Mouse (Mus musculus) thymus, adult 18-20 months (tissue): ENCODE data around the gene Adam10.

Experiments used
- DNase-seq, 2 experiments: peaks; one replicate each; pipeline ENCODE4 v3.0.0; 2022; ENCODE audit warnings: mixed read lengths in 2 of 2

Gene Adam10

DNA sequence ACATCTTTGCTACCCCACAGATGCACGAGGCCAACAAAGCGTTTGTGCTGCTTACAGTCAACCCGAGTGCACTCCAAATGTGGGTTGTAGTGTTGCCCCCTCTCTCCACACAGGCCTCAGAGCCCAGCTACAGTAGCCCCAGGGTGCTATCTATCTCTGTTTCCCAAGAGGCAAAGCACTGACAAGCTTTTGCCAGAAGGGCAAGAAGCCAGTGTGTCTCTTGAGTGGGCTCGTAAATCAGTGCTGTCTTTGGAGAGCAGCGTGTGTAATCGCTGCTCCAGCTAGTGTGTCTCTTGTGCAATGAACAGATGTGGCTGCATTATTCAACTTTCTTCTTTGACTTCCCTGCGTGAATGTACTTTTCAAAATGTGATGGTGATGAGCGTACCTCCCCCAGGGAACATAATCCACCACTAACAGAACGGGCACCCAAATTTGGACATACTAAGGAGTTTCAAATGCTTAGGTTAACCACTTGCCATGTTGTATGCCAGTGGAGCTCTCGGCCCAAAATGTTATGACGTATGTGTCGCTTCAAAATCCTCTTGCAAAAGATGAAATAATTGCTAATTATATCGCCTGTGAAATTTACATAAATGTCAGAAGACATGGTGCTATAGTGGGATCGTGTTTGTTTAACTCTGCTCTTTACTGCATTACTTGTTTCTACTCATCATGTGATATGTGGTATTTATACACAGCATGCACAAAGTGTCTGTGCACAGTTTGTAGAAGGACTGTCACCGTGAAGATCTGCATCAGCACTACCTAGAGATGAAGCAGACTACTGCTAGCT lies 116.0 kb downstream of the Adam10 start:
- DNase-seq = no peak

DNA sequence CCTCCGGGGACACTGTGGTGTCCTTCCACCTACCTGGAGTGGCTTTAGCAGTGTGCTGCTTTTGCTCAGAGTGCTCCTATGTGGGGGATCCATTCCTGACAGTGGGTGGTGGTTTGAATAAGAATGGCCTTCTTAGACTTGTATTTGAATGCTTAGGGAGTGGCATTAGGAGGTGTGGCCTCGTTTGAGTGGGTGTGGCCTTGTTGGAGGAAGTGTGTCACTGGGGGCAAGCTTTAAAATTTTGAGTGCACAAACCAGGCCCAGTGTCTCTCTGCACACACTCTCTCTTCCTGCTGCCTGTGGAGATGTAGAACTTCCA lies 116.6 kb downstream of the Adam10 start:
- no peak for DNase-seq

DNA sequence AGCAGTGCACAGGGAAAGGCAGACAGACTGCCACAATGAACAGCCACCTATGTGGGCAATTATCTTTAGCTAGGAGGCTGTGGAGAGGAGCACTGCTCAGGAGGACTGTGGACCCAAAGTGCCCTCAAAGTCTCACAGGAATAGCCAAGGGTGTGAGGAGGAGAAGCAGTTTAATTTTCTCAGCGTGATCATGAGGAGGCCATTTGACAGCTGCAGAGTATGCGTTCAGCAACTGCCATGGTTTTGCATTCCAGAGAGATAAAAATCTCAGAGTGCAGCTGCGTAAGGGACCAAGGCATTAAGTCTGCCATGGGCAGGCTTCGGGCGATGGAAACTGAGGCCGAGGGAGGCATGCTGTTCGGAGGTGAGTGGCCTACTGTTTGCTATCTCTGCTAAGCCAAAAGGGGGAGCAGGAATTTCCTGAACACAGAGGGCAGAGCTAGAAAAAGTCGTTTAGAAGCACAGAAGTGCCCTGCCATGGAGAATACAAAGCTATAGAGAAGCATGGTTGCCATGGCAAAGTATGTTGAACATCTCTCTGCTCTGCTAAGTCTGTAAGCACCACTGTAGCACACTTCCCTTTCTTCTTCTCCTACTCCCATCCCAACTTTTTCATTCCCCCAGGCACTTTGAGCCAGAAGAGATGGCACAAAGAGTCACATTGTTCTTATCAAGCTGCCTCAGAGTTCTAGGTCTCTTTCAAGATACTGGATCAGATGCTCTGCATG lies 122.0 kb downstream of the Adam10 start:
- no peak for DNase-seq

DNA sequence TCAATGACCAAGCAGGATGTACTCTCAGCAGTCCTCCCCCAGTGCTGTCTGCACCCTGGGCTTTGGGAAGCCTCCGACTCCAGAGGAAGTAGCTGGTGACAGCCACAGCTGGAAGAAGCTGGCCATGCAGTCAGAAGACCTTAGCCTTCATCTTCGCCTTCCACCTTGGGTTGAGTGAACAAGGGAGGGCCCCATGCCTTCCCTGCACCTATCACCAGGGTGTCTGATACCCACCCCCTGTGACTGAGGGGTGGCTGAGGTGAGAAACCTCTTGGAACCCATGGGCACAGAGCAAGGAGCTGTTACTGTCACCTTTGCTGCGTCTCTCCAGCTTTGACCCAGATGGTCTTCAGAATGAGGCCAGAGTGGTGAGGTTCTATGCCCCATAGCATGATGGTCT lies 123.0 kb downstream of the Adam10 start:
- DNase-seq = no peak

DNA sequence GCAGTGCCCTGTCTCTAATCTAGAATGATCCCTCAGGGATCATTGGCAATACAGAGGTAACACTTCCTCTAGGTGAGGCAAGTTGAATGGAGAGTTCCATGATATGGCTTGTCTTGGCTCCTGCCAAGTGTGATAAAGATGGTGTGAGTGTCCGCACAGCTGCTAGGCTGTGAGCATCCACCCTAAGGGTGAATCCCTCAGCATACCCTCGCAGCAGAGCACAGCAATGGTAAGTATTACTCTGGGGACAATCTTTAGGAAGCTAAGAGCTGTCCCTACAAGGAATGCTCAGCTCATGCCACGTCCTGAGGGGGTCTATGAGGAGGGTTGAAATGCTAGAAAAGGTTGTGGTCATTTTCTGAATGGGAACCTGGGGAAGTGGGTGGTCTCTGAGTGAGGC lies 124.0 kb downstream of the Adam10 start:
- no peak for DNase-seq

DNA sequence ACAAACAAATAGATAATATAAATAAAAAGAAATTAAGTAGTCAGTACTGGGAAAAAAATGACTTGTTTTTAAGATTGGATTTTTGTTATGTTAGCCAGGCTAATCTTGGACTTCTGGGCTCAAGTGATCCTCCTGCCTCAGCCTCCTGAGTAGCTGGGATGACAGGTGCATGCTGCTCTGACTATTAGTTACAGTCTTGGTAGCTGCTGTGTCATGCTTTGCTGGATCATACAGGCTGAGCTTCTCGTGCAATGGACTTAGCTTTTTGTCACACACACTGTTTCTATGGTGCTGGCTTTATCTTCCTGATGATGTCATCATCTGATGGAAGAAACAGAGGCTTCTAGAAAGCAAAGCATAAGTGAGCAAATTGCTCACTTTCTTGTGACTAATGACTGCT lies 127.3 kb downstream of the Adam10 start:
- no peak for DNase-seq

DNA sequence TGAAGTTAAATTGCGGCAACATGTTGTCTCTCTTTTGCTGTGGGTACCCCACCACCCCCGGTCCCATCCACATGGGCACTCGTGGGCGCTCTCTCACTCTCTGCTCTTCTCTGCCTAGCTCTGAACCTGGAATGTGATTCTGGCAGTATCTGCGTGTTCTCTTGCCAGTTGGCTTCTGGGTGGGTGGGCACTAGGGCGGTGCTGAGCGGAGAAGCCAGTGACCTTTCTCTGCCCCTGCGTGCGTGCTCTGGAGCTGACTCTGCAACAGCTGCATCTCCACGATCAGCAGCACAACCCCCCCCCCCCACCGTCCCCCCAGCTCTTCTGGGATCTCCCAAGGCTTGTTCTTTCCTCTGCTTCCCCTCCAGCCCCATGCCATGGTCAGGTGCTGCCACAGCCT lies 128.9 kb downstream of the Adam10 start:
- DNase-seq = no peak

DNA sequence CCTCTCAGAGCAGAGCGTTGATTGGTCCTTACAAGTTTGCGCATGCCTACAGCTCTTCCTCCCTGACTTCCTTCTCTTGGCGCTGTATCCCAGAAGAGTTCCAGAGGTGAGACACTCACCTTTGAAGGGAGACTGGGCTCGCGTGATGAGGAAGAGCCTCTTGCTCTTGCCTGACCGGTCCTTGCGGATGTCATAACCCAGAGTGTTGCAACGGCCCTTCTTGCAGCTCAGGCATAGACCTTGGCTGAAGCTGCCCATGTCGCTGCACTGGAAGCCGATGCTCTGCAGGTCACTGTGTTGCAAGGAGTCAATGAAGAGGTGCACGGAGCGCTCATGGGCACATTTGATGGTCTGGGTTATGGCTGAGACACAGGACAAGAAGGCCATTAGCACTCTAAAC lies 133.8 kb downstream of the Adam10 start:
- no peak for DNase-seq

DNA sequence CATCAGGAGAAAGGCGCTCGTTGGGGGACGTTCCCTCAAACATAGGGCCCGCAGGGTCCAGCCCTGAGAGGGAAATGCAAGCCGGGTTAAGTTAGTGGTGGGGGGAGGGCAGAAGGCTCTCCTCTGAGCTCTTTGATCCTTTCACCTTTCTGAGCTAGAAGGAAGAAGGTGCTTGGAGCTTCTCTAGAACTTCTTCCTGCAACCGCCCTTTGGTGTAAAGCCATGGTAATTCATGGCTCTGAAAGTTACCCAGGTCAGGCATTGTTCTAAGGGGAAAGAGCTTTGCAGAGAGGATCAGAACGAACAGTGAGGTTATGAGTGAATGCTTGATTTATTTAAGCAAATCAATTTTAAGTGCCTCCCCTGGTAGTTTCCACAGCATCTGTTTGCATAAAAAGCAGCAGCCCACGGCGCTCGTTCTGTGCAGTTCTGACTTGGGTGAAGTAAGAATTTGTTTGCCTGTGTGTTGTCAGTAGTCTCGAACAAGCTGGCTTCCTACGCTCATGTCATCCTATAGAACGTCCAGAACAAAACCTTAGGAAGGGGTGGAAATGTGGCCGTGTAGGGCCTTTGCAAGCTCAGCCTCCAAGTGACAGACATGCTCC lies 138.0 kb downstream of the Adam10 start:
- DNase-seq = no peak

DNA sequence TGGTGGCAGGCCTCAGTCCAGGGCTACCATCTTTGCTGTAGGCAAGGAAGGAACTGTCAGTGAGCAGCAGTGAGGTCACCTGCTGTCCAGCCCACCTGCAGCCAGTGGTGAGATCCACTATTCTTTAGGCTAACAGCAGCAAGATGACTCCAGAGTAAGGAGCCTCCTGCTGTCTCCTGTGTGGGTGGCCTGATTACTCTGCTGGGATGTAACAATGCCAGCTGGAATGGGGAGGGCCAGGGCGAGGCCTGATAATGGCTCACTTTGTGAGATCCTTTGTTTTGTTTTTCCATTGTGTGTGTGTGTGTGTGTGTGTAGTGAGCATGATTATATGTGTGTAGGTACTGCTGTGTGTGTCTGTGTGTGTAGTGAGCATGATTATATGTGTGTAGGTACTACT lies 138.6 kb downstream of the Adam10 start:
- DNase-seq = no peak

DNA sequence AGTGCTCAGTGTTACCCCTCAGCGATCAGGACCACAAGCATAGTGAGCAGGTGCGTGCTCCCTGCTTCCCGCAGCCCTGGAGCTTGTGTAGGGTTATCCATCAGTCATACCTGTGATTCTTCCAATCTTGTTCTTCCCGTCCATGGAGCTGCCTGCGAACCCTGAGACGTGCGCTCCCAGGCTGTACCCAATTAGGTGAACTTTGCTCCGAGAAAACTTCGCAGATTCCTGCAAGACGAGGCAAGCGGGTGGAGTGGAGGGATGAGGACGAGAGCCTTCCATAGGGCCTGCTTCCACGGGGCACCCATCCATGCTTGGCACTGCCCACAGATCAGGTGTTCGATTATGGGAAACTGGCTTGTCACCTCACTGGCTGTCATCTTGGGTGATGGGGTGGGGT lies 139.9 kb downstream of the Adam10 start:
- no peak for DNase-seq

DNA sequence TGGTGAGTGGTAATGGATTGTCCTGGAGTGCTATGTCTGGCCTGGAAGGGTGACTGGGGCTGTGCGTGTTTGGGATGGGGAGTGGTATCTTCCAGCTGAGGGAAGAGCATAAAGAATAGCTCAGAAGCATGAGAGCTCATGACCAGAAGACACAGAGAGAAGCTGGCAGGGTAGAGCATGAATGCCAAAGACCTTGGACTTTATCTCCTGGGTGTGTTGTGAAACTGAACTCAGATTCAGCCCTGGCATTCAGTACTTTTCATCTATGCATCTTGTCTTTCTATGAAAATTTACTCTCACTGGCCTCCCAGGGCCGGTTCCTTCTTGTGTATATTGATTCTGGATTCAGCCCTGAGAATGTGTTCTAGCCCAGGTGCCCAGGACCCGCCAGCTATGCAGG lies 145.3 kb downstream of the Adam10 start:
- DNase-seq = no peak

DNA sequence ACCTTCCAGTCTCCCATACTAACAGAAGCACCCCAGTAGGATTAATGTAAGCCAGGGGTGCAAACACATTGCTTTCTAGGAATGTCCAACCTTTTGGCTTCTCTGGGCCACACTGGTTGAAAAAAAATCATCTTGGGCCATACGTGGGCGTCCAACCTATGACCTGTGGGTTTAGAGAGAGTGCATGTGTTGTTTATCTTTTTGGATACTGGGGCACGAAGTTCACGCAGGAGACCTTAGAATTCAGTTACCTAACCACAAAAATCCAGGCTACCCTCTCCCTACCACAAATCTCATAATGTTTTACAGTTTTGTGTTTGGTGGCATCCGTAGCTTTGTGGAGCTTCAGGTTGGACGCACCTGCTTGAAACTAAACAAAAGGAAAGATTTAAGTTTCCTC lies 149.1 kb downstream of the Adam10 start:
- no peak for DNase-seq
